Mouse (Mus musculus) C2C12 (cell line): ENCODE results near the gene Sh3pxd2a. TPM values are rescaled to one million over a fixed set of nuclear protein-coding genes. Genes with fewer than 3 reads are reported as not detected.

Source experiments
- H3K27me3 ChIP-seq: one replicate; pipeline ENCODE4 v1.6.1; 2011; ENCODE audit not compliant: control insufficient read depth, insufficient read depth, insufficient read length
- H3K36me3 ChIP-seq: one replicate; pipeline ENCODE4 v1.6.1; 2011; ENCODE audit not compliant: control insufficient read depth, insufficient read depth
- H3K4me3 ChIP-seq: one replicate; pipeline ENCODE4 v1.5.1; 2011; ENCODE audit warnings: mild to moderate bottlenecking, control low read depth; ENCODE audit not compliant: poor library complexity, insufficient read depth, severe bottlenecking
- H3K79me2 ChIP-seq: one replicate; pipeline ENCODE4 v1.6.1; 2011; ENCODE audit not compliant: control insufficient read depth, insufficient read depth
- H3K79me3 ChIP-seq: one replicate; pipeline ENCODE4 v1.6.1; 2011; ENCODE audit warnings: low read depth, control low read depth
- H3ac ChIP-seq: one replicate; pipeline ENCODE3; 2011; ENCODE audit warnings: low read depth; ENCODE audit not compliant: control insufficient read depth, insufficient read length
- CEBPB ChIP-seq: IDR thresholded peaks from one replicate; pipeline ENCODE4 v1.6.1; 2011; ENCODE audit warnings: low read depth, mild to moderate bottlenecking, control low read depth, moderate library complexity
- CTCF ChIP-seq: IDR thresholded peaks from one replicate; pipeline ENCODE4 v1.5.1; 2011; ENCODE audit not compliant: control insufficient read depth, insufficient read depth, insufficient read length
- FOSL1 ChIP-seq: IDR thresholded peaks from one replicate; pipeline ENCODE4 v1.8.0; 2011; ENCODE audit warnings: mild to moderate bottlenecking, low read length; ENCODE audit not compliant: poor library complexity, insufficient read depth, severe bottlenecking
- MAX ChIP-seq: IDR thresholded peaks from one replicate; pipeline ENCODE4 v1.6.1; 2011; ENCODE audit warnings: mild to moderate bottlenecking, control low read depth
- MYOD1 ChIP-seq: IDR thresholded peaks from one replicate; pipeline ENCODE4 v1.6.1; 2011; ENCODE audit warnings: low read depth; ENCODE audit not compliant: control insufficient read depth, insufficient read length
- MYOG ChIP-seq: IDR thresholded peaks from one replicate; pipeline ENCODE4 v1.6.1; 2011; ENCODE audit not compliant: control insufficient read depth, insufficient read length; ENCODE audit errors: extremely low read depth
- USF1 ChIP-seq: IDR thresholded peaks from one replicate; pipeline ENCODE4 v1.6.1; 2011; ENCODE audit warnings: low read depth, mild to moderate bottlenecking, control low read depth, moderate library complexity
- polyA plus RNA-seq: library from polyadenylated mRNA; unstranded; fragments of >200 nt; fragmentation: generic; extraction: Trizol; gene quantifications from one replicate; pipeline ENCODE4 v1.2.1, GENCODE M21; 2012; ENCODE audit warnings: missing spikeins

Gene Sh3pxd2a
- polyA plus RNA-seq, 1 experiment = 22.2 TPM

DNA sequence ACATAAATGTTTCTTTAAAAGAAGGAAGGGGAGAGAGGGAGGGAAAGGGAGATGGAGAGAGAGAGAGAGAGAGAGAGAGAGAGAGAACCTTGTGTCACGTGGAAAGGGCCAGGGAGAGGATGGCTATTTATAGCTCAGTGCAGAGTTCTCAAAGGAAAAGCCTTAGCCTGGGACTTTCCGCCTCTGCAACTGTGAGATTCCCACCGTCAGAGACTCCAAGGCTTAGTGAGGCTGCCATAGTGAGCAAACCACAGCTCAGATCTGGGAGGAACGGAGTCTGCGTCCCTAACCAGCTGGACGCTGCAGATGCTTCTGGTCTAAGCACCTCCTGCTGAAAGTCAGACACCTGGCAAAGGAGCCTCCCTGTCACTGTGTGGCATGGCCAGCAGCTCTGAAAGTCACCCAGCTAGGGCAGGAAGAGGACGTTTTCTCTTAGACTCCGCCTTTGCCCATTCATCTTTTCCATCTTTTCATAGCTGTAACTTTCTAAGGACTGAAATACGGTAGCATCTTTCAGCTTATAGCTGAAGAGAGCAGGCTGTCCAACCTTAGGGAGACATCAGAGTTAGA lies 21.9 kb upstream of the Sh3pxd2a start:
- Histone ChIP-seq H3K4me3 (no peak overlapping the region), H3K79me2 (no peaks in the 10 kb centered on the region), H3K36me3 (no peaks in the 10 kb centered on the region), H3K79me3 (no peaks in the 10 kb centered on the region), H3ac (no peak overlapping the region), H3K27me3 (no peaks in the 10 kb centered on the region)
- TF ChIP-seq MAX = no peak
- no peak for TF ChIP-seq FOSL1
- TF ChIP-seq USF1 = no peak
- TF ChIP-seq CTCF = no peak
- no peak for TF ChIP-seq MYOD1
- no peak for TF ChIP-seq CEBPB
- TF ChIP-seq MYOG = no peak

DNA sequence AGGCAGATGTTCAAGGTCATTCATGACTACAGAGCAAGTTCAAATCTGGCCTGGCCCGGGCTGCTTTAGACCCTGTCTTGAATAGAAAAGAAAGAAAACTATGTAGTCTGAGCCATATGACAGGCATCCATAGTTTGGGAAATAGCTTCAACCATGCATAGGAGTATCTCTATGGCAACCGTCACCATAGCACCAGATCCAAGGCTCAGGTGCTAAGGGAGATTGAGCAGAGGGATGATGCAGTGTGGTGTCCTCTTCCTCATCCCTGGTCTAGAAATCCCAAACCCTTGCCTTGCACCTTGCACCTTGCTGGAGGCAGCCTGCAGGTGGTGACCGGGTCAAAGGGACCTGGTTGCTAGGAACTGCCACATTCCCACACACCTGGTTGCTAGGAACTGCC lies 19.9 kb upstream of the Sh3pxd2a start:
- H3K4me3 ChIP-seq = no peak overlapping the region
- TF ChIP-seq USF1 = no peak
- TF ChIP-seq MYOG = no peak
- TF ChIP-seq CEBPB = no peak
- no peak for TF ChIP-seq MYOD1
- TF ChIP-seq CTCF = no peak
- no peak for TF ChIP-seq FOSL1
- TF ChIP-seq MAX = no peak
- H3ac ChIP-seq = no peak overlapping the region
- H3K79me2 ChIP-seq = no peaks in the 10 kb centered on the region
- H3K27me3 ChIP-seq = no peaks in the 10 kb centered on the region
- no peaks in the 10 kb centered on the region for H3K36me3 ChIP-seq
- H3K79me3 ChIP-seq = no peaks in the 10 kb centered on the region

DNA sequence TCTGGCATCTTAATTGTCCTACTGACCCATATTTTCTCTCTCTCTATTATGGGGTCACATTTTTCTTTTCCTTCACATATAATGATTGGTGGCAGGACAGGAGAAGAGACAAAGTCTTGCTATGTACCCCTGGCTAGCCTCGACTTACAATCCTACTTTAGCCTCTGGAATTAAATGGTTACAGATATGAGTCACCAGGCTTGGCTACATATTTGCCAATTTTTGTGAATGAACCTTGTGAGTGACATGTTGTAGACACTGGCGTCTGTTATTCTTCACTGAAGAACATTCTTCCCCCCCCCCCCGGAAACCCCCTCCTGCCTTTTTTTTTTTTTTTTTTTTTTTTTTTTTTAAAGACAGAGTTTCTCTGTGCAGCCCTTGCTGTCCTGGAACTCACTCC lies 19.1 kb upstream of the Sh3pxd2a start:
- Histone ChIP-seq H3K79me3 (no peaks in the 10 kb centered on the region), H3ac (no peak overlapping the region), H3K79me2 (no peaks in the 10 kb centered on the region), H3K36me3 (no peaks in the 10 kb centered on the region), H3K27me3 (no peaks in the 10 kb centered on the region), H3K4me3 (no peak overlapping the region)
- TF ChIP-seq MYOD1 (no peak), MAX (no peak), USF1 (no peak), FOSL1 (no peak), CEBPB (no peak), CTCF (no peak), MYOG (no peak)

DNA sequence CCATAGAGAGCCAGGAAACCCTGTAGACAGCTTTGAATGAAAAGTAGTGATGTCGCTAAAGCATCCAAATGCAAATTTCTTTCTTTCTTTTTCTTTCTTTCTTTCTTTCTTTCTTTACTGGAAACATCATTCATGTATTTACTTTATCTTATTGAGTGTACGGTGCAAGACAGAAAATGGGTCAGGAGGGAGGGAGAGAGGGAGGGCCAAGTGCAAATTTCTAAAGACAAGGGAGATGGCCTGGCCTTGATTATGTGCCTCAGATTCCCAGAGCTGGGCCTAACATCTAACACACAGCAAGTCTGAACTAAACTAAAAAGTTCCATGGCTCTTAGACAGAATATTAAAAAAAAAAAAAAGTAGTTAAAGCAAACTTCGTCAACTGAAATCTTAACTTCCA lies 9.3 kb upstream of the Sh3pxd2a start:
- no peaks in the 10 kb centered on the region for H3K79me3 ChIP-seq
- H3ac ChIP-seq = no peak overlapping the region
- H3K4me3 ChIP-seq = no peak overlapping the region
- TF ChIP-seq FOSL1 (no peak), CEBPB (no peak), MAX (no peak), USF1 (no peak), MYOD1 (no peak), CTCF (no peak), MYOG (no peak)
- H3K79me2 ChIP-seq = no peaks in the 10 kb centered on the region
- no peaks in the 10 kb centered on the region for H3K36me3 ChIP-seq
- no peaks in the 10 kb centered on the region for H3K27me3 ChIP-seq

DNA sequence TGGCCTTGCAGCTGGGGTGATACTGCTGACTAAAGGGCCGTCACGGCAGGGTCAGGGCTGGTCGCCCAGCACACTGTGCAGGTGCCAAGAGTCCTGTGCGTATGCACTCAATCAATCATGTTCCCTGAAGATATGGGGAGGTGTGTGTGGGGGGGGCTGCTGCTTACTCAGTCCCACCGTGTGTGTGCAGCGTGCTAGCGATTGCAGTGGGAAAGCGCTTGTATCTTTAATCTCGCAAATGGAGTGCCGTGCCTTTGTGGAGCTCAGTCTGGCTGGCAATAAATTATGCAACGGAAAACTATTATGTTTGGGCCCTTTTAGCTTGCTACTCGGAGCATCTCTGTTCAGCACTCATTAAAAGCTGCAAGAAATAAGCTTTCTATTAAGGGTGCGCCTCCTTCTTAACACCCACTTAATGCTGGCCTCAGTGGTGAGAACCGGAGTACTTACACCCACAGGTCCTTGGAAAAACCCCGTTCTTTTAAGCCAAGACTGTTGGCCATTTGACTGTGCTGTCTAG lies 8.7 kb upstream of the Sh3pxd2a start:
- H3K79me3 ChIP-seq = no peaks in the 10 kb centered on the region
- H3K4me3 ChIP-seq = no peak overlapping the region
- H3K36me3 ChIP-seq = no peaks in the 10 kb centered on the region
- H3ac ChIP-seq = no peak overlapping the region
- no peaks in the 10 kb centered on the region for H3K27me3 ChIP-seq
- TF ChIP-seq MAX (no peak), CEBPB (no peak), USF1 (no peak), CTCF (no peak), MYOD1 (no peak), FOSL1 (no peak), MYOG (no peak)
- no peaks in the 10 kb centered on the region for H3K79me2 ChIP-seq

DNA sequence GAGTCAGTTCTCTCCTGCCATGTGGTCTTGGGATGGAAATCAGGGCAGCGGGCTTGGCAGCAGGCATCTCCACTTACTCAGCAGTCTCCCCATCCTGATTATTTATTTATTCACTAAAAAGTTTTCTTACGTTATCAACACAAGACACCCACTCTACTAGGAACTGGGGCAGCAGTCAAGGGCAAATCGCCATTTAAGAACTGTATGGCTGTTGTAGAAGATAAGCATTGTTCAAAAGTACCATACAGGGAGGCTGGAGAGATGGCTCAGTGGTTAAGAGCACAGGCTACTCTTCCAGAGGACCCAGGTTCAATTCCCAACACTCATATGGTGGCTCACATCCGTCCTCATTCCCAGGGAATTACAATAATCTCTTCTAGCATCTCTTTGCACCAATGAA lies 7.6 kb upstream of the Sh3pxd2a start:
- Histone ChIP-seq H3K79me2 (no peaks in the 10 kb centered on the region), H3ac (no peak overlapping the region), H3K4me3 (no peak overlapping the region), H3K79me3 (no peaks in the 10 kb centered on the region), H3K27me3 (no peaks in the 10 kb centered on the region), H3K36me3 (no peaks in the 10 kb centered on the region)
- no peak for TF ChIP-seq CEBPB
- TF ChIP-seq CTCF = no peak
- no peak for TF ChIP-seq USF1
- no peak for TF ChIP-seq MYOD1
- TF ChIP-seq MAX = no peak
